Mouse (Mus musculus): Measurements from ENCODE around the gene Kctd5. TPM values are rescaled to one million over a fixed set of nuclear protein-coding genes. Genes with fewer than 3 reads are reported as not detected.

The Kctd5 gene
- polyA plus RNA-seq, 1 experiment = 35.6 TPM

Other genes starting within 250 kb of the Kctd5 start
- gene Elob, start 244.3 kb downstream of the Kctd5 start, polyA plus RNA-seq (2012; rRNA removed) = 466 and 498 TPM in 2 replicates
- not detected in 2 replicates for gene Prss33, start 237.4 kb downstream of the Kctd5 start, polyA plus RNA-seq (2012; rRNA removed)
- 0.67 and 1.1 TPM in 2 replicates for gene Prss32, start 229.6 kb downstream of the Kctd5 start, polyA plus RNA-seq (2012; rRNA removed)
- gene Prss41, start 229.3 kb downstream of the Kctd5 start, polyA plus RNA-seq (2012; rRNA removed) = 0.04 and 0.28 TPM in 2 replicates
- gene Prss21, start 205.4 kb downstream of the Kctd5 start, polyA plus RNA-seq (2012; rRNA removed) = not detected in 2 replicates
- not detected in 2 replicates for gene Dcpp1, start 192.6 kb downstream of the Kctd5 start, polyA plus RNA-seq (2012; rRNA removed)
- not detected in 2 replicates for gene Dcpp2, start 192.6 kb downstream of the Kctd5 start, polyA plus RNA-seq (2012; rRNA removed)
- not detected in 2 replicates for gene Dcpp3, start 156.0 kb downstream of the Kctd5 start, polyA plus RNA-seq (2012; rRNA removed)
- 0.09 TPM in 1 of 2 replicates, not detected in the other for gene Sbp, start 131.8 kb downstream of the Kctd5 start, polyA plus RNA-seq (2012; rRNA removed)
- gene Sbpl, start 118.2 kb downstream of the Kctd5 start, polyA plus RNA-seq (2012; rRNA removed) = not detected in 2 replicates
- 0.25 and 0.87 TPM in 2 replicates for gene Prss30, start 92.9 kb downstream of the Kctd5 start, polyA plus RNA-seq (2012; rRNA removed)
- gene Prss22, start 75.4 kb downstream of the Kctd5 start, polyA plus RNA-seq (2012; rRNA removed) = 17.2 and 19.3 TPM in 2 replicates
- gene Prss27, start 35.3 kb downstream of the Kctd5 start, polyA plus RNA-seq (2012; rRNA removed) = 13.2 and 21.8 TPM in 2 replicates
- 20.2 and 20.8 TPM in 2 replicates for gene Pdpk1, start 77.4 kb upstream of the Kctd5 start, polyA plus RNA-seq (2012; rRNA removed)
- gene Amdhd2, start 90.3 kb upstream of the Kctd5 start, polyA plus RNA-seq (2012; rRNA removed) = 24.7 and 29.2 TPM in 2 replicates
- gene Atp6v0c, start 96.2 kb upstream of the Kctd5 start, polyA plus RNA-seq (2012; rRNA removed) = 460 and 497 TPM in 2 replicates
- gene Tbc1d24, start 132.1 kb upstream of the Kctd5 start, polyA plus RNA-seq (2012; rRNA removed) = 7.6 and 7.9 TPM in 2 replicates
- 0.88 and 1.0 TPM in 2 replicates for gene Ntn3, start 136.0 kb upstream of the Kctd5 start, polyA plus RNA-seq (2012; rRNA removed)
- gene Tedc2, start 147.4 kb upstream of the Kctd5 start, polyA plus RNA-seq (2012; rRNA removed) = 8.1 and 9.2 TPM in 2 replicates
- 1.6 and 1.7 TPM in 2 replicates for gene Ccnf, start 178.0 kb upstream of the Kctd5 start, polyA plus RNA-seq (2012; rRNA removed)